Comparison of ENCODE assay signal across 22 mouse cellular contexts in the genomic region with DNA sequence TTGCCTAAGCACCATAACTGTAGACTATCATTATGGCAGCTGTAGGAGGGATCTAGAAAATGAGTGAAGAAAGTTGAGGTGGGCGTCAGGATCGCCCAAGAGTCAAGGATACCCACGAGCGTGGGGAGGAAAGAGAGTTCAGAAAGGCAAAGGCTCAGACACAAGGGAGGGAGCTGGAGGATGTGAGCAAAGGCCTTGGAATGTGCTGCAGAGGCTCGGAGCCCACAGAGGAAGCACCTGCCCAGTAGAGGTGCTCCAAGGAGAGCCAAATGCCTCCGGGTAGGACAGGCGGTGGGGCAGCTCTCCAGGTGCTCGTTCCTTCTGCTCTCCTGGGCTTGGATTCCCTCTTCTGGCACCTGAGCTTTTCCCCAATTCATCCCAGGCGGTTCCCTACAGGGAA. TPM values are rescaled to one million over a fixed set of nuclear protein-coding genes. Genes with fewer than 3 reads are reported as not detected.
DNase-seq lines count a peak whose midpoint lies in the region; ATAC-seq and TF ChIP-seq lines count a peak whose summit lies in the region.
"Had no signal": no experiment of that assay in that cellular context is flagged by ENCODE, and none has a peak within 500 bp of the region (broad histone marks: within the 10 kb centered on the region; RNA-seq: fewer than 3 reads in every experiment).

No protein-coding gene starts in this region.

- no peaks in the 10 kb centered on the region for H3K27me3 ChIP-seq in stomach, postnatal 0 days (ENCODE audit: control insufficient read depth, insufficient read depth, low read length)
- H3K27me3 ChIP-seq in hindbrain, embryonic 11.5 days (ENCODE audit: control insufficient read depth, insufficient read depth, low read length), result no peaks in the 10 kb centered on the region
- H3K27me3 ChIP-seq: CH12.LX; heart, embryonic 12.5 days had no signal

- H3K9ac ChIP-seq in ES-E14 (ENCODE audit: insufficient read depth, low read depth, low read length, poor library complexity, severe bottlenecking), result no peak overlapping the region
- no peak overlapping the region for H3K9ac ChIP-seq in stomach, postnatal 0 days (ENCODE audit: low read length)
- H3K9ac ChIP-seq in hindbrain, embryonic 11.5 days (ENCODE audit: low read depth, low read length), result no peak overlapping the region
- H3K9ac ChIP-seq: heart, embryonic 12.5 days had no signal

- H3K27ac ChIP-seq in ES-E14 (ENCODE audit: insufficient read depth, low read depth, low read length, poor library complexity, severe bottlenecking), result no peak overlapping the region
- H3K27ac ChIP-seq in stomach, postnatal 0 days (replicated peaks), result no peak overlapping the region
- no peak overlapping the region for H3K27ac ChIP-seq in hindbrain, embryonic 11.5 days (ENCODE audit: low read depth, low read length)
- H3K27ac ChIP-seq: embryonic facial prominence, embryonic 10.5 days; forebrain, embryonic 10.5 days; hindbrain, embryonic 10.5 days had no signal

- no peak overlapping the region for H3K4me2 ChIP-seq in stomach, postnatal 0 days (replicated peaks; ENCODE audit: low read depth)
- H3K4me2 ChIP-seq in hindbrain, embryonic 11.5 days (replicated peaks; ENCODE audit: low read depth, low read length), result no peak overlapping the region
- H3K4me2 ChIP-seq: heart, embryonic 12.5 days had no signal

- 0 out of 4 replicates have a peak, but pooled peaks cover 0 to 2% of the 10 kb centered on the region in 2 experiments for H3K4me1 ChIP-seq in ES-E14 (ENCODE audit: control insufficient read depth in 2 of 2, insufficient read depth in 2 of 2, low read length in 2 of 2, poor library complexity in 1 of 2)
- H3K4me1 ChIP-seq in stomach, postnatal 0 days (replicated peaks; ENCODE audit: control insufficient read depth, insufficient read depth), result no peaks in the 10 kb centered on the region
- H3K4me1 ChIP-seq in hindbrain, embryonic 11.5 days (replicated peaks; ENCODE audit: control insufficient read depth, insufficient read depth, low read length), result no peaks in the 10 kb centered on the region
- H3K4me1 ChIP-seq: embryonic facial prominence, embryonic 10.5 days; heart, embryonic 12.5 days; hindbrain, embryonic 10.5 days had no signal

- DNase-seq in heart, adult 11 months, result peak; percentile 94
- DNase-seq in heart, postnatal 14 days, result no peak
- DNase-seq in 3134 (ENCODE audit: extremely low read depth, insufficient read length, low spot score) (peak; percentile 50), ES-E14 (ENCODE audit: low read depth, low spot score) (no peak)
- no peak for DNase-seq in stomach, postnatal 0 days (ENCODE audit: low spot score)
- no peak for DNase-seq in right cerebral cortex, adult 2 months (ENCODE audit: low spot score in 2 of 2)
- no peak for DNase-seq in hindbrain, embryonic 11.5 days (ENCODE audit: low spot score)
- DNase-seq: adrenal gland, postnatal 14 days; cerebellum, postnatal 10 days; gastrocnemius, postnatal 10 days; kidney, adult 8-10 months had no signal

- peak overlapping the region; percentile 3 to 10; a peak in 3 of 4 replicates for H3K4me3 ChIP-seq in ES-E14 (ENCODE audit: insufficient read depth in 1 of 2, low read depth in 1 of 2, low read length in 2 of 2, poor library complexity in 1 of 2, severe bottlenecking in 1 of 2)
- no peak overlapping the region for H3K4me3 ChIP-seq in stomach, postnatal 0 days (ENCODE audit: low read depth, low read length)
- H3K4me3 ChIP-seq in hindbrain, embryonic 11.5 days (ENCODE audit: low read depth, low read length), result no peak overlapping the region
- H3K4me3 ChIP-seq: embryonic facial prominence, embryonic 10.5 days; erythroblast, embryonic 14.5 days; forebrain, embryonic 10.5 days; heart, embryonic 12.5 days; hindbrain, embryonic 10.5 days had no signal

- 73% methylated on average over 9 of the region's 9 CpGs for WGBS in stomach, postnatal 0 days
- WGBS in hindbrain, embryonic 11.5 days, result 87% methylated on average over 9 of the region's 9 CpGs

- intact Hi-C loops in heart, postnatal 14 days (cut with DNase I), result no loop called here

- in situ Hi-C loops in ES-E14 (cut with MboI; ENCODE audit: low sequenced_read_pairs in 2 of 2, unreplicated experiment in 2 of 2), result no loop called here

- TF ChIP-seq CTCF in stomach, postnatal 0 days (IDR thresholded peaks at IDR 0.05; ENCODE audit: low read depth), result no peak

- ATAC-seq in stomach, postnatal 0 days (ENCODE audit: low FRiP score, low TSS enrichment), result 0 out of 2 replicates have a peak, but pooled peaks have one; percentile 53
- no peak for ATAC-seq in hindbrain, embryonic 11.5 days (ENCODE audit: low FRiP score)
- ATAC-seq: activated CD4-positive, CD25-positive, alpha-beta regulatory T cell, adult 4 months; forebrain, embryonic 14.5 days; hindbrain, embryonic 16.5 days; inflammation-experienced regulatory T-cells, adult 6 months; intestine, postnatal 0 days had no signal

- H3K9me3 ChIP-seq in ES-E14 (ENCODE audit: control insufficient read depth, insufficient read depth, low read depth, low read length), result no peaks in the 10 kb centered on the region
- H3K9me3 ChIP-seq in stomach, postnatal 0 days (ENCODE audit: control insufficient read depth, low read length), result no peaks in the 10 kb centered on the region
- H3K9me3 ChIP-seq in hindbrain, embryonic 11.5 days (ENCODE audit: control insufficient read depth, low read length), result no peaks in the 10 kb centered on the region
- H3K9me3 ChIP-seq: embryonic facial prominence, embryonic 10.5 days had no signal

- TF ChIP-seq EP300 in stomach, postnatal 0 days (optimal IDR thresholded peaks at IDR 0.05), result no peak

- H3K36me3 ChIP-seq in ES-E14 (ENCODE audit: control insufficient read depth, insufficient read depth, low read length, poor library complexity, severe bottlenecking), result no peaks in the 10 kb centered on the region
- H3K36me3 ChIP-seq in stomach, postnatal 0 days (ENCODE audit: control insufficient read depth, insufficient read depth, low read length), result no peaks in the 10 kb centered on the region
- no peaks in the 10 kb centered on the region for H3K36me3 ChIP-seq in hindbrain, embryonic 11.5 days (ENCODE audit: control insufficient read depth, insufficient read depth, low read length)
- H3K36me3 ChIP-seq: embryonic facial prominence, embryonic 10.5 days; forebrain, embryonic 10.5 days; heart, embryonic 12.5 days; hindbrain, embryonic 10.5 days had no signal

TF ChIP-seq in ES-E14, 5 proteins besides CTCF, POLR2A, EP300 and RAD21:
- TF ChIP-seq ZNF384 (IDR thresholded peaks at IDR 0.05; ENCODE audit: low read depth, low read length) (no peak), HCFC1 (IDR thresholded peaks at IDR 0.05; ENCODE audit: borderline replicate concordance, insufficient read depth, low read length) (no peak), MAFK (IDR thresholded peaks at IDR 0.05; ENCODE audit: insufficient read depth, low read depth, low read length) (no peak), CHD2 (IDR thresholded peaks at IDR 0.05; ENCODE audit: low read depth, low read length) (no peak), ZC3H11A (IDR thresholded peaks at IDR 0.05; ENCODE audit: borderline replicate concordance, low read depth, low read length) (no peak)

RNA-seq across cellular contexts. Expression of a gene that starts 17.4 kb away (rescaled TPM):
- total RNA-seq in heart, postnatal 14 days (2021), result 10 to 100 TPM; 40.9 to 42.7 TPM
- total RNA-seq in ES-E14 (2012; rRNA removed), result 21.7 and 22.1 TPM in 2 replicates
- polyA plus RNA-seq in stomach, postnatal 0 days (2015; fragmentation: Nextera tagmentation; extraction: Ambion mirVana), result 17.3 and 18.6 TPM in 2 replicates
- polyA plus RNA-seq in hindbrain, embryonic 11.5 days (2014; fragmentation: Nextera tagmentation; extraction: Ambion mirVana), result 22.3 and 22.5 TPM in 2 replicates
- polyA plus RNA-seq: activated CD4-positive, CD25-positive, alpha-beta regulatory T cell, adult 4 months; erythroblast, embryonic 14.5 days had no signal

Comparison
In these comparisons a context has a peak if more than half of its experiments do, and no peak if none do; other contexts are left out.
1. DNase-seq: peak in heart, adult 11 months (single experiment) and 3134 (single experiment); none in heart, postnatal 14 days (0 of 2), ES-E14 (single experiment), stomach, postnatal 0 days (single experiment), right cerebral cortex, adult 2 months (0 of 2) and hindbrain, embryonic 11.5 days (single experiment).
2. H3K4me3 ChIP-seq: peak in ES-E14 (2 of 2); none in stomach, postnatal 0 days (single experiment) and hindbrain, embryonic 11.5 days (single experiment).